Mouse (Mus musculus): ENCODE data around the gene Grin1.

Grin1 gene

DNA sequence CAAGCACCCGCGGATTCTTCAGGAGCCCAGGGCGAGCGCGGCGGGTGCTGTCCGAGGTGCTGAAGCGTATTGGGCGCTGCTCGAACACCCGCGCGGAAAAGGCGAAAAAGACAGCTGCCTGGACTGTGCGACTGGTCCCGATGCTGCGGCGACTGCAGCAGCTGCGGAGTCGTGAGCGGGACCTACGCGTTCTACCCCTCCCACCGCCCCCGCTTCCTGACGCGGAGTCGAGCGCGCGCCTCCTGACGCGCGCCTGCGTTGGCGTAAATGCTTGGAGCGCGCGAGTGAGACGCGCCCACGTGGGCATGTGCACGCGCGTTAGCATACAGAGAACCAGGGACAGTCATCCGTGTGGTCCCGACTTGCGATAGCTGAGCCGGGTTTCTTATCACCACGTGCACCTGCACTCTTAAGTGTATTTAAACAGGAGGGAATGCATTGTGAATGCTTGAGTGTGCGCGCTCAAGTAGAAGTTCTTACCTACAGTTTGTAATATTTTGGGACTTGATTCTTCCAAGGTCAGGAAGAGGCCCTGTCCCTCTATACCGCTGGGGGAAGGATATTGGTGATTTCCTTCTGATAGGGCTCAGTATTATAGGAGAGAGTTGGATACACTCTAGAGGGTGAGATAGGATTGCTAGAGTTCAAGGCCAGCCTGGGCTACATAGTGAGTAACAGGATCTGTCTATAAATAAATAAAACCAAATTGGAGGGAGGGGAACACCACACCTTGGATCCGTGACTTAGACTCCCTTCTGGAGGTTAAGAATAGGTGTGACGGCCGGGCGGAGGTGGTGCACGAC, at the start of gene Grin1:
Grin1 (minus strand) TSS at position 217 of the 803 bp plus-strand sequence.
- peak; percentile 87 for DNase-seq (ENCODE audit: low spot score)

DNA sequence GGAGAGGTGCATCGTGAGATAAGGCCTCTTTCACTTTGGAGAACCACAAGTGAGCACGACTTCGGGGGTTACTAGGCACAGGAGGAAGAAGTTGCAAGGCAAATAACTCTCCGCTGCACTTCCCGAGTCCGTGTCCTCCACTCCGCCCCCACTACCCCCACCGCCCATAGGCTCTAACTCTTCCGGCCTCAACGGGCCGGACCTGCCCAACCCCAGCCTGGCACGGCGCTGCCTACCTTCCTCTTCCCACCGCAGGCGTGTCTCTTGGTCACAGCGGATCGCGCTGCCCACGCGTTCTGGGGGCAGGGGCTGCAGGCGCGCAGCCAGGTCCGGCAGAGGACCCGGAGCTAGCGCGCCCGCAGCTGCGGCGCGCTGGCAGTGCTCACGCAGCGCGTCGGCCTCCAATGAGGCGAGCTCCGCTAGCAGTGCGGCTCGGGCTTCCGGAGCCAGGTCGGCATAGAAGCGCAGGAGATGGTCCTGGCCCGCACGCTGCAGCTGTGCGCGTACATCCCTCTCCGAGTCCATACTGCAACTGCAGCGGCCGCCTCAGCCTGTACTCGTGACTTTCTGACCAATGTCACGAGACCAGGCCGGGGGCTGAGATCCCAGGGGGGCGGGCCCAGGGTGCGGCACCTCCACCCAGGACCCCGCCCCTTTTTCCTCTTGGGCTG, 46.2 kb upstream of the Grin1 start, which contains the start of gene Uap1l1:
Uap1l1 (minus strand) TSS at position 592 of the 671 bp plus-strand sequence.
- peak; percentile 76 for DNase-seq (ENCODE audit: low spot score)

DNA sequence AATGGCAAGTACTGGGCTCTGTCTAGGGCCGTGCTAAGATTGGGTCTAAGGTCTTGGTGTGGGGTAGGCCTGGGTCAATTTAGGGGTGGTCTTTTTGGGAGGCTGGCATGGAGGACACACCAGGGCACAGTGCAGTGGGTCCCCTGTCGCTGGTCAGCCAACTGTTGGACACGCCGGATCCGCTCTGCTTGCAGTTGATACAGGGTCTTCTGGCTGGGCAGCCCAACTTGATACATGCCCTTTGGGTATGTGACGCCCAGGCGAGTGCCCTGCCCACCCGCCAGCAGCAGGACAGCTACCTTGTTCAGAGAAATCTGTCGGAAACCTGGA, 45.7 kb upstream of the Grin1 start:
- DNase-seq (ENCODE audit: low spot score): no peak

DNA sequence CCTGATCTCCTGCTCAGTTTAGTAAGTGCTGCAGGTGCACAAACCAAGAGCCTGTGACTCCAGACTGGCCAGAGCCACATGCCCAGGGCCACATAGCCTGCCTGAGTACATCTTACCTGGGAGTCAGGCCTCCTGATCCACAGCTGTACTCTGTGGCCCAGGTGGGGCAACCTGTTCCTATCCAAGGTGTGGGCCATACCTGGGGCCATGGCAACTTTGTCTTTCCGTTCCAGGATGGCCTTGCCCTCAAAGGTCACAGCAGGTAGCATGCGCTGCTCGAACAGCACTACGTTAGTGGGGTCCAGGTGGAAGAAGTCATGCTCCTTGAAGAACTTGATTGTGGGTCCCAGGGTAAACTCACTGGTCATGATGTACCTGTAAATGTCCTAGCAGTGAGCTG, 45.3 kb upstream of the Grin1 start:
- DNase-seq (ENCODE audit: low spot score): no peak

DNA sequence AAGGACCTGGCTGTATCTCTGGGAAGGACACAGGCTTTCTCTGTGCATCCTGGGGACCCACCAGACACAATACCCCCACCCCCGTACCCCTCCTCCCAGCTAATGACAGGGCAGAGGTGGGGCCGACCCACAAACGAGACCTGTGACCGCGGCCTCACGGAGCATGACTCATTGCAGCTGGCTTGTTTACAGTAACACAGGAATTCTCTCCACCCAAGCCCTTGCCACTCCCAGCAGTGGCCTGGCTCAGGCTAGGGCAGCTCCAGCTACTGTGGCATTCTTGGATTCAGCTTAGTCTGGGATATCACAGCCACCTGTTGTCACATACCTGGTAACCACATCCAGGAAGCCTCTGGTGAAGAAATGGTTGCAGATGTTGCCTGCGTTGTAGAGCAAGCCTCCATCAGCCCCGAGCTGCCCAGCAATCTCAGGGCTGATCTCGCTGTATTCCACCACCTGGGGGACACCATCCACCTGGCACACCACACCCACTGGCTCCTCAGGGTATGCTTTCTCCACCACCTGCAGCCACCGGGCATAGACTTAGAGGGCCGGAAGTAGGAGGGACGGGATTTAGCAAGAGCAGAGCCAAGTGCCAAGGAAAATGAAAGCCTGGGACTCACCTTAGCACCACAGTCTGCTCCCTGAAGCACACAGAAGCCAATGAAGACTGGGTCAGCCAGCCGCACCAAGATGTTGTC, 44.6 kb upstream of the Grin1 start:
- no peak for DNase-seq (ENCODE audit: low spot score)

DNA sequence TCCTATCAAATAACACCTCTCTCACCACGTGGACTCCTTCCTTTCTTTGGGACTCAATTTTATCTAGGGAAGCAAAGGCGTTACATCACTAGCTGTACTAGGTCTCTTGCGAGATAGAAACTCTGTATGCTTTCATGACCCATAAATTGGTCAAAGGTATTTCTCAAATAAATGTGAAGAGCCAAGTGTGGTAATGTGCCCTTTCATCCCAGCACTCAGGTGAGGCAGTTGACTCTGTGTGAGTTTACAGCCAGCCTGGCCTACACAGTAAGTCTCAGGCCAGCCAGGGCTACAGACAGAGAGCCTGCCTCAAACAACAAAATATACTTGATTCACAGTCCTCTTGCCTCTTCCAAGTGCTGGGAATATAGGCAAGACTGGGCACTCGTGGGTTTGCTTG, 40.9 kb upstream of the Grin1 start:
- DNase-seq (ENCODE audit: low spot score): no peak

DNA sequence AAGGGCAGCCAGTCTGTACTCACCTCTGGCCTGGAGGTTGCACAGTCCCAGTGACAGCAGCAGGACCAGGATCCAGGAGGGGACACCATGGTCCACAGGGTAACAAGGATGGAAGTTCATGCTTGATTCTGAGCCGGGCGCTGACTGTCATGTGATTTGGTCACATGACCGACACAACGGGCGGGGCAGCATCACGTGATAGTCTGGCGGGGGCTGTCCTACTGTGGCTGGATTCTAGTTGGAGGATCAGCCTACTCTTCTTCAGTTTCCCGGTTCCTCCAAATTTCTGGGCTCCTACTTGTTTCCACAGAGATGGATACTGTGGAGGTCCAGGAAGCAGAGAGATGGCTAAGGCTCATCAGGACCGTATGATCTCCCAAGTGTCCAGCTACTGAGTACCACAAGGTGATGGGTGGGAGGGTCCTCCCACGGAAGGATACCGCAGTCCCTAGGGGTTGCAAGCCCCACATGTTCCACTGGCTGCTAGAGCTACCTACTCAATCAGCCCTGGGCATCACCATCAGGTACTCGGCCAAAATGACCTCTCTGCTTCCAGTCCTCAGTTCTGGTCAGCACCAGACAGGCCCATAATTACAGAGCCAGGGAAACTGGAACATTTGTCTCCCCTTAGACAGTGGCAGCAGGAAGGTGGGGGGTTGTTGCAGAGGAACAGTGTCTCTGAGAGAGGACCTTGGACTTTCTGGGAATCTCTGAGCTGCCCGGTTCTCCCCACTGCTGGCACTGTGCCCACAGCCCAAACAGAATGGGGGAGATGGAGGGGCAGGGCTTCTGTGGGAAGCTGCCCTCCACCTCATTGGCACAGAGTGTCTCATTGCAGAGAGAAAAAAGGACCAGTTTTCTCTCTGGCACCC, 37.5 kb upstream of the Grin1 start, which contains the start of gene Dpp7:
Dpp7 (minus strand) TSS at position 152 of the 872 bp plus-strand sequence.
- DNase-seq (ENCODE audit: low spot score): peak; percentile 88

DNA sequence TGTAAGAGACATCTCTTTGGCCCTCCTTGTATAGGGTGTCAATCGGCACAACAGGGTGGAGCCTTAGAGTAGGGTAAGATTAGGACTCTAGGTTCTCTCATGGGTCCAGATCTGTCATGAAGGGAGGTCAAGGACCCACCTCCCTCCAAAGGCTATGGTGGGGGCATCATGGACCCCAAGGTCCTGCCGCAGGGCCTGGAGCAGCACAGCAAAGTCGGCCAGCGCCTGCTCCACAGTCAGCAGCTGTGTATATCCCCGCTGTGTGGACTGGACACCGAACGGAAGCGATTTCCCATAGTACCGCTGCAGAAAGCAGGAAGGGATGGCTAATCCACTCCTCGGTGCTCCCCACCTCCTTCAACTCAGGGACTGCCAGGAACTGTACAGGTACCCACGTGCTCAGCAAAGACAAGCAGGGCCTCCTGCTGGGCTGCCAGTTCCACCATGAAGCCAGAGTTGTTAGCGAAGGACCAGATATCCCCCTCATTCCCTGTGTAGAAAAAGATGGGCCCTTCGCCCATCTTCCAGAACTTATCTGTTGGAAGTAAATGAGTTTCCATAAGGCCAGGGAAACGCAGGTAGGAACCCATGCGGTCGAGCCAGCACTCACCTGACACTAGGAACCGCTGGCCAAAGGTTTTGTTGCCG, 36.6 kb upstream of the Grin1 start:
- no peak for DNase-seq (ENCODE audit: low spot score)

DNA sequence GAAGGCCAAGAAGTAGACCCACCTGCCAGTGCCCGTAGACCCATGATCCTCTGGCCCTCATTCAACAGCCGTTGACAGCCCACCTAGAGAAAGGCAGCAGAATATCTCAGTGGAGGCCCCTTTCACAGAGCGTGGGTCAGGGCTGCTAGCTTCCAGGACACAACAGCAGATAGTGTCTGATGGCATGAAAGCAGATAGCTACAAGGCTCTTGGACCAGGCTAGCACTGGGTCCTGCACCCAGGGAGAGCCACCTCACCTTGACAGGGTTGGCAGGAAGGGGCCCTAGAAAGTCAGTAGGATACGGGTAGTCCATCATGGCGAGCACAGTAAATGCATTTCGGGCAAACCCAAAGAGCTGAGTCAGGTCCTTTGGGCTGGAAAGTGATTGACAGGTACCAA, 35.2 kb upstream of the Grin1 start:
- no peak for DNase-seq (ENCODE audit: low spot score)

DNA sequence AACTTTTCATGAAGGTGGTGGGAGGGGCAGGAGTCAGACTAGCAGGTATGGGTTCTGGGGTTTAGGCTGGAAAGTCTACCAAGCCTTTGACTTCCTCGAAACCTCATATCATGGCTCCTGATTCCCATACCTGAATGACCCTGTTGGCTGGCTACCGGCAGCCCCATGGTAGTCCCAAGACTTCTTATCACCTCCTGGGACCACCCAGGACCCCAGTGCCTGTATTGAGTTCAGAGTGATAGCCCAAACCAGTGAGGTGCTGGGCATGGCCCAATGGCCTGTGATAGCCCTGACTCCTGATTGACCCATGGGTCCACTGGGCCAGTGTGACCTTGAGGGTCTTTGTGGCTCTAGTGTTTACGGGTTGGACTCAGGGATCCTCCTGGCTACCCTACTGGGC, 31.7 kb upstream of the Grin1 start:
- no peak for DNase-seq (ENCODE audit: low spot score)

DNA sequence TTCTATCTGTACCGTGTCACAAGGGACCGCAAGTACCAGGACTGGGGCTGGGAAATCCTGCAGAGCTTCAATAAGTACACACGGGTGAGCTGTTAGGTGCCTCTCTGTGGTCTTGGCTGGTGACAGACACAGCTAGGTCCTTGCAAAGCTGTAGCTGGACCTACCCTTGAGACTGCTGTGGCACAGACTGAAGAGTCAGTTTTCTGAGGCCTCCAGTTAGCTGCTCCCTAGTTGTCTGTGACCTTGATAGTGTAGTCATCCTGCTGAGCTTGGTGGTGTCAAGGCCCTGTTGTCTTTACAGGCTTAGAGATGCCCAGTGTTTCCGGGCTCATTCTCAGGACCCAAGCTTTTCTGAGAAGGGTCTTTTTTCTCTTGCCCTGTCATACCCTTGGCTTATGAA, 30.5 kb upstream of the Grin1 start:
- no peak for DNase-seq (ENCODE audit: low spot score)

DNA sequence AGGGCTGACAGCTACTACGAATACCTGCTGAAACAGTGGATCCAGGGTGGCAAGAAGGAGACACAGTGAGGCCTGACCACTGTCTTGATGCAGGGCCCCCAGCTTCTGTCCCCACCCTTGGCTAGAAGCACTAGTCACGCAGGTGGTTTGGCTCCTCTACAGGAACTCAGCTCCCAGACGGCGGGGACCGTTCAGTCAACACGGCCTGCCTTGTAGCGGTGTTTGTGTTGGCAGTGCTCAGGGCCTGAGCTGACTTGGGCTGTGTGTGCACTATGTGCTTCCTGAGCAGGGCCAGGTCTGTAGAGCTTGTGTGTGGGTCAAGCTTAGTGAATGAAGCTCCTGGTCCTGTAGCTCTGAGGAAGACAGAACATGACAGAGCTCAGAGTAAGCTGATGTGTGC, 29.2 kb upstream of the Grin1 start:
- no peak for DNase-seq (ENCODE audit: low spot score)

DNA sequence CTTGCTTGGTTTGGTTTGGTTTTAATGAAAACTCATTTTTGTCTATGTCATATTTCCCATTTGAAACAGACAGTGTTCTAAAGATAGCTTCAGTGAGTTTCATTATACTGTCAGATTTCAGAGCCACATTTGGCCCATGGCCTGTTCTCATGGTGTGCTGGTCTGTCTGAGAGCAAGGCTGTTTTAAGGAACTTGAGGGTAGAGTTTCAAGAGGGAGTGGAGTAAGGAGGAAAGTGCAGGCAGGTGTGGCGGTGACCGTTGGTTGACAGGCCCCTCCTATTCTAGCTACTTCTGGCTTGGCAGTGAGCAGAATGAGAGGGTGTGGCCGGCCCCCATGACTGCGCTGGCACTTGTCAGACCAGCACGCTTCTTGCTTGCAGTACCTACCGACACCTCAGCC, 19.3 kb upstream of the Grin1 start:
- no peak for DNase-seq (ENCODE audit: low spot score)

DNA sequence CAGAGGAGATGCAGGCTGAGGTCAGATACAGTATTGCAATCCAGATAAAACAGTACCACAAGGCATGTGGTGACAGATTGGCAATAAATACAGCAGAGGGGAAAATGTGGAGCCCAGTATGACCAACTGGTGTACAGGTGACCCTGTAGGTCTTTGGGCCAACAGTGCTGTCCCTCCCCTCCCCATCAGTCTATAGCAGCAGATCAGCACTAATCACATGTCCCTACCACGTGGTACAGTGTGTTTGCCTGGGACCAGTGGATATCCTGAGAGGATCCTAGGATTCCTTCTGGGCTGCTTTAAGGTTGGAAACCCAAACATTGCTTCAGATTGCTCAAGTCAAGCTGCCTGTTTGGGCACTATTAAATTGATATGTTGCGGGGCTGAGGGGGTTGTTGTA, 14.6 kb upstream of the Grin1 start:
- no peak for DNase-seq (ENCODE audit: low spot score)

DNA sequence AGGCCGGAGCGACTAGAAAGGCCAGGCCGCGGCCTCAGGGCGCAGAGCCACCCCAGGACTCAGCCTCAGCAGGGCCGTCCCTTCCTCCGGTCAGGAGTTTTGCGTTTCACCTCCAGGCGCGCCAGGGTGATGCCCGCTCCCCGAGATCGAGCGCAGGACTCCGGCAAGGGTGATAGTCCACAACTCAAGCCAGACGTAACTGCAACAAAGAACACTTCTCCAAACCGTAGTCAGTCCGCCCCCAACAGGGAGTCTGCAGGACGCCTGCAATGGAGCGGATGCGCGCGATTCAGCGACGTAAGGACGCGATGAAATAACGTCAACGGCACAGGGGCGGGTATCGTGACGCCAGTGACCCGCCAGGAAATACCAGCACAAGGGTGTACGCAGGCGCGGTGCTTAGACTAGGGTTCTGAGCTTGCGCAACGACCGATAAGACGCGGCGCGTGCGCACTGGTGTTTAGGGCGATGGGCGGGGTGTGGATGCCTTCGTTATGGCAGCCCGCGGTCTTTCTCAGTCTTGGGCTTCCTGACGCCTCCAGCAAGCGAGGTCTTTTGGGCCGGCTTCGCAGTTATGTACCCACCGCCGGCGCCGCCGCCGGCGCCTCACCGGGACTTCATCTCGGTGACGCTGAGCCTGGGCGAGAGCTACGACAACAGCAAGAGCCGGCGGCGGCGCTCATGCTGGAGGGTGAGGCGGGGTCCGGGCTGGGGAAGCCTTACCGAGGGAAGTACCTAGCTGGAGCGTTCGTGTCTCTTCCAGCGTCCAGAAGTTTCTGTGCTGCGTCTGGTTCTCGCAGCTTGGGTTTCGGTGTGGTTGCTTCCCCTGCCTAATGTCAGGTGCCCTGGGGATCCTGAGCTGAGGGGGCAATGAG, 13.5 kb upstream of the Grin1 start, which contains the start of gene Man1b1:
Man1b1 (plus strand) TSS at position 53 of the 875 bp plus-strand sequence.
- peak; percentile 99 for DNase-seq (ENCODE audit: low spot score)

DNA sequence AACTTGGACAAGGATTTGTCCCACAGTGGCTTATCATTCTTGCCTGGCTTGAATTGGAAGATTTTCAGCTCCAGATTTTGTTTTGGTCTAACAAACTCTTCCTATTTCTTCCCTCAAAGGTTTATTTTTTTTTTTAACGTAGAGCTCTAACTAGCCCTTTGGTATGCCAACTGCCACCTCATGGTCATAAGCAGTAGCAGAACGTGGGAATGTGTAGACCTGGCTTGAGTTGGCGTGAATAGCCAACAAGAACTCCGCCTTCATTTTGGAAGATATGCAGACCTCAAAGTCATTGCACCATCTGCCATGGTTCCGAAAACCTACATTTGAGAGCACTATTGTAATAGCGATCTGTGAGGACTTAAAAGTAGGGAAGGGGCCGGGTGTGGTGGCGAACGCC, 12.5 kb upstream of the Grin1 start:
- no peak for DNase-seq (ENCODE audit: low spot score)

DNA sequence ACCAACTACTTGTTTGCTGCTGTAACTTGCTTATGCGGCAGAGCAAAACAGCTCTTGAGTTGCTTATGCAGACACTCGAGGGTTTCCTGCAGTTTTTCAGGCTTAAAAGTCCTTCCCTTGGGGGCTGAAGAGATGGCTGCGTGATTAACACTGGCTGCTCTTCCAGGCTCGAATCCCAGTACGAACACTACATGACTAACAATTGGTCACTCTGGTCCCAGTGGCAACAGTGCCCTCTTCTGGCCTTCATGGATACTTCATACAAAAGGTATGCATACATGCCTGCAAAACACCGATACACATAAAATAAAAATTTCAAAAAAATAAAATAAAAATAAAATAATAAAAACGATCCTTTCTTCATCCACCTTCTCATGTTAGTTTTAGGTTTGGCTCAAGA, 9.5 kb upstream of the Grin1 start:
- DNase-seq (ENCODE audit: low spot score): no peak

DNA sequence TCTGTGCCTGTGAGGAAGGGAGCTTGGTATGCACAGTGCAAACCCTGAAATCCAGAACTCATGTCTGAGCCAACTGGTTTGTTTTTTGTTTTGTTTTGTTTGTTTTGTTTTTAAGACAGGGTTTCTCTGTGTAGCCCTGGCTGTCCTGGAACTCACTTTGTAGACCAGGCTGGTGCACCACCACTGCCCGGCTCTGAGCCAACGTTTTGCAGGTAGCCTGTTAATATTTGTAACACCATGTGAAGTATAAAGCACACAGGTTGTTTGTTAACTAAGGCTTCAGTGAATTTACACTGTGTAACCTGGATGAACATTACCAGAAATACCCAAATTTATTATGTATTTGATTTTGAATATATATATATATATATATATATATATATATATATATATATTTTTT, 7.0 kb upstream of the Grin1 start:
- DNase-seq (ENCODE audit: low spot score): no peak

DNA sequence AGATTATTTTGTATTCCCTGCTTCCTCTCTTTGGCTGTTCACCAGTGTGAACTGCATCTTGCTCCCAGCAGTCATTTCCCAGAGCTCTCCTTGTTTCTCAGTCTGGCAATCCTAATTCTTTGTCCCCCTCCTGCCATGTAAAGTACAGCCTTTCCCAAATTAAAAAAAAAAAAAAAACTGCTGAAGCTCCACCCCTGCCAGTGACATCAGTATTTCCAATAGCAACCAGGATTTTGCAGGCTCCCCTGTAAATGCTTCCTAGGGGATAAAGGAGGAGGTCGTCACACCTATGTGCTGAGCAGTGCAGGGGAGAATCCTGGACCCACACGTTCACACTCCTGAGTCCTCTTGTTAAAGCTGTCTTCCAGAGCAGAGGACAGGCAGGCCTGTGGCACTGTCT, 1.1 kb upstream of the Grin1 start:
- DNase-seq (ENCODE audit: low spot score): no peak
